Mouse (Mus musculus) brain, embryonic 14.5 days (tissue): ENCODE measurements at regions not wholly inside any gene's neighbourhood (a gene's known extent, or its start where the extent isn't known, plus 50 kb on each side); places are given as distances from the start of the nearest gene placed in this dataset.
A peak's percentile ranks its signal among the peaks of the same experiment; 100 is the strongest.
"Not testable (repeated sequence)": the region's sequence is repeated elsewhere in the genome, so short reads cannot be mapped to it uniquely, and the experiment has no call there.

Experiments
- DNase-seq: peaks from one replicate; pipeline ENCODE4 v3.0.0-alpha.2; 2011; ENCODE audit warnings: low read depth
- CTCF ChIP-seq: fragments of 200-500 bp; IDR thresholded peaks from 2 replicates; pipeline ENCODE4 v1.5.1; 2012; ENCODE audit warnings: inconsistent platforms, mild to moderate bottlenecking, moderate library complexity, borderline replicate concordance; ENCODE audit not compliant: insufficient read depth, insufficient read length; ENCODE audit errors: extremely low read depth
- POLR2A ChIP-seq: fragments of 200-500 bp; IDR thresholded peaks from 2 replicates; pipeline ENCODE4 v1.6.1; 2012; ENCODE audit warnings: mild to moderate bottlenecking, inconsistent platforms, borderline replicate concordance; ENCODE audit not compliant: poor library complexity, insufficient read depth, insufficient read length, severe bottlenecking; ENCODE audit errors: extremely low read depth

- TF ChIP-seq POLR2A (no peak), CTCF (no peak)
- DNase-seq = no peak
These were observed 57.1 kb downstream of the Ccdc54 start for GRCm38 (mm10) chr16:50533881-50534280.

- 0 out of 2 replicates have a peak, but pooled peaks have one; percentile 8 for TF ChIP-seq POLR2A
- TF ChIP-seq CTCF = peak; percentile 95
- peak; percentile 94 for DNase-seq
These were observed 61.2 kb downstream of the Ccdc54 start for GRCm38 (mm10) chr16:50529511-50530416.

GRCm38 (mm10) chr16:50528677-50529510 lies 62.1 kb downstream of the Ccdc54 start:
- peak; percentile 90 for DNase-seq
- TF ChIP-seq CTCF = no peak
- peak; percentile 82 for TF ChIP-seq POLR2A

- TF ChIP-seq CTCF = no peak
- DNase-seq = no peak
These were observed 62.6 kb downstream of the Ccdc54 start for GRCm38 (mm10) chr16:50528355-50528676.

GRCm38 (mm10) chr16:50526930-50527329 lies 64.0 kb downstream of the Ccdc54 start:
- not testable (repeated sequence) for DNase-seq

- no peak for DNase-seq
- TF ChIP-seq CTCF = no peak
These were observed 65.0 kb downstream of the Ccdc54 start for GRCm38 (mm10) chr16:50525934-50526366.

GRCm38 (mm10) chr16:50525504-50525903 lies 65.5 kb downstream of the Ccdc54 start:
- TF ChIP-seq POLR2A = no peak
- TF ChIP-seq CTCF = no peak
- no peak for DNase-seq

- DNase-seq = no peak
- TF ChIP-seq POLR2A (no peak), CTCF (no peak)
These were observed 71.3 kb downstream of the Ccdc54 start for GRCm38 (mm10) chr16:50519610-50520009.

GRCm38 (mm10) chr16:50516579-50516978 lies 74.4 kb downstream of the Ccdc54 start:
- TF ChIP-seq CTCF (no peak), POLR2A (no peak)
- DNase-seq = no peak

- no peak for TF ChIP-seq POLR2A
- no peak for TF ChIP-seq CTCF
- DNase-seq = no peak
These were observed 75.9 kb downstream of the Ccdc54 start for GRCm38 (mm10) chr16:50515039-50515438.

GRCm38 (mm10) chr16:50512080-50512479 lies 78.9 kb downstream of the Ccdc54 start:
- DNase-seq = no peak
- no peak for TF ChIP-seq POLR2A
- TF ChIP-seq CTCF = no peak

GRCm38 (mm10) chr16:50509529-50509895 lies 77.3 kb upstream of the Bbx start:
- TF ChIP-seq POLR2A (no peak), CTCF (no peak)
- no peak for DNase-seq
